Mouse (Mus musculus) stomach, postnatal 0 days (tissue): Measurements from ENCODE around the gene Sh3bgrl3.

Experiments
- CTCF ChIP-seq: IDR thresholded peaks from 2 replicates; pipeline ENCODE4 v1.5.1; 2016; ENCODE audit warnings: antibody characterized with exemption, low read depth, mild to moderate bottlenecking, moderate library complexity
- EP300 ChIP-seq: optimal IDR thresholded peaks from 2 replicates; pipeline ENCODE3; 2016; ENCODE audit warnings: antibody characterized with exemption

GRCm38 (mm10) chr4:134172391-134172790, 43.8 kb upstream of the Sh3bgrl3 start:
- TF ChIP-seq CTCF: no peak
- TF ChIP-seq EP300: no peak
